Mouse (Mus musculus) erythroblast, embryonic 14.5 days (primary cell): Measurements from ENCODE around the gene Ccdc142.

Experiments
- GATA1 ChIP-seq: IDR thresholded peaks from 2 replicates; pipeline ENCODE4 v1.6.1; 2012; ENCODE audit warnings: low read length, inconsistent platforms, mixed read lengths
- TAL1 ChIP-seq: IDR thresholded peaks from 3 replicates; pipeline ENCODE4 v1.6.1; 2012; ENCODE audit warnings: low read length, inconsistent platforms, mixed read lengths

- no peak for TF ChIP-seq TAL1
- no peak for TF ChIP-seq GATA1
Observed at GRCm38 (mm10) chr6:83068706-83069487, 32.5 kb upstream of the Ccdc142 start.
